Mouse (Mus musculus): Measurements from ENCODE around the gene Cdh4.

Gene Cdh4

GRCm38 (mm10) chr2:179541096-179541495 is 98.9 kb downstream of the Cdh4 start:
- no peak for DNase-seq

DNA sequence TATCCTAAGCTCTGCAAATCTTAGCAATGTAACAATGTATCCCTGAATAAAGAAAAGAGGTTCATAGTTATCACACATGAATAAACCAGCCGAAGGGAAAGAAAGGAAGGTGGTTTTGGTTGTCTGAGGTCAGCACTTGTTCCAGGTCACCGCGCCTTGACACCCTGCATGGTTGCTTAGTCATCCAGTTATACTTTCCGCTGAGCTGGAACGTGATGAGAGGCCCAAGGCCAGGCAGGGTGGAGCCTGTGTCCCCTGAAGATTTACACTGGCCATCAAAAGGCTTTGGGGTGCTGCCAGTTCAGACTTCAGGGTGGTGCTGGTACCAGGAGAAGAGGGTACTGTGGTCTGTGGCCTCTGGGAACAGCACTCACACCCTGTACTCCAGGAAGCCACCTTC is 105.4 kb downstream of the Cdh4 start:
- DNase-seq: no peak

- no peak for DNase-seq
These were observed 113.7 kb downstream of the Cdh4 start for GRCm38 (mm10) chr2:179555928-179556327.

GRCm38 (mm10) chr2:179562350-179562749 is 120.1 kb downstream of the Cdh4 start:
- DNase-seq: no peak

DNA sequence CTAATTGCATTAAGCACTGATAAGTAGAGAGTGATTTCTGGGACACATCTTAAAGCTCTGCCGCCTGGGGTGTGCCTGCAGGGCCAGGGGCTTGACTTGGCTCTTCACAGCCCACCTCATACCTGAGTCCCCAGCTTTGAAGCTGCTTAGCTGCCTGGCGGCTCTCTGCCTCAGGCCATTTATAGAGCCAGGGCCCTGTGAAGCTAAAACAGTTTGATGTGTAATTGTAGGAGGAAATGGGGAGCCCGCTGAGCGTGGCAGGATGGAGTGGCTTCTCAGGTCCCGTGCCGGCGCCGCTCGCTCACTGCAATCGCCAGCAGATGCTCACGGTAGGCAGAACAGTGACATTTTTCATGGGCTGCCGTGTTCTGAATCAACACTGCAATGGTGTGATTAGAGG is 123.4 kb downstream of the Cdh4 start:
- DNase-seq: no peak

DNA sequence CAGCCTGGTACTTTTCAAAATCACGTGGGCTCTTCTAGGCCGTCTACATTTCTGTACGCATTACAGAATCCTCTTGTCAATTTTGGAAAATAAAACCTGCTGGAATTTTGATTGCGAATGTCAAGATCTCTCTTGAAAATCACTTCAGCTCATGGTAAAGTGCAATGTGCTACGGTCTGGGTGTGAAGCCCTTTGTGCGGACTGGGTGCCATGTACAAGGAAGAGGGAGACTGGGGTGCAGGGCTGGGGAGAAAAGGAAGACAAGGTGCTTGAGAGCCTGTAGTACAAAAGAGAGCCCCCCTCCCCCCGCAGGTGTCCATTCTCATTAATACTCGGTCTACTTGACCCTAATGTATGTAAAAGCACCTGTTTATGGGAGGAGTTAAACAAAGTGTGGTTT is 125.7 kb downstream of the Cdh4 start:
- no peak for DNase-seq

- no peak for DNase-seq
These were observed 126.9 kb downstream of the Cdh4 start for GRCm38 (mm10) chr2:179569171-179569570.

GRCm38 (mm10) chr2:179571175-179571769 is 129.0 kb downstream of the Cdh4 start:
- no peak for DNase-seq

- no peak for DNase-seq
These were observed 131.1 kb downstream of the Cdh4 start for GRCm38 (mm10) chr2:179573331-179573730.

DNA sequence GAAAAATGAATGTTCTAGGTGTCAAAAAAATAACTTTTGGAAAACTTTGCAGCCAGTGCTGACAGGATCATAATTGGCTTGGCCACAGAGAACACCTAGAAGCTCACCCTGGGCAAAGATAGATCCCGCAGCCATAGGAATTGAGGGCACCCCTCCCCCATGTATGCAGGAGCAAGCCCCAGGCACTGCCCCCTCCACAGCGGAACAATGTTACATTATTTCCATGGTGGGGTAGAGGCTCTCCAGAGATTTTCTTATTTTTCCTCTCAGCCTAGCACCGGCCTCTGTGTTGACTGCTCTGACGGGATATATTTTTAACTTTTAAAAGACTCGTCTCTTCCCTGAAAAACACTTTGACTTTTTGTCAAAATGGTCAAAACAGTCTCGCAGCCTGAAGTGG is 131.6 kb downstream of the Cdh4 start:
- no peak for DNase-seq

- DNase-seq: no peak
These were observed 133.4 kb downstream of the Cdh4 start for GRCm38 (mm10) chr2:179575585-179575984.

DNA sequence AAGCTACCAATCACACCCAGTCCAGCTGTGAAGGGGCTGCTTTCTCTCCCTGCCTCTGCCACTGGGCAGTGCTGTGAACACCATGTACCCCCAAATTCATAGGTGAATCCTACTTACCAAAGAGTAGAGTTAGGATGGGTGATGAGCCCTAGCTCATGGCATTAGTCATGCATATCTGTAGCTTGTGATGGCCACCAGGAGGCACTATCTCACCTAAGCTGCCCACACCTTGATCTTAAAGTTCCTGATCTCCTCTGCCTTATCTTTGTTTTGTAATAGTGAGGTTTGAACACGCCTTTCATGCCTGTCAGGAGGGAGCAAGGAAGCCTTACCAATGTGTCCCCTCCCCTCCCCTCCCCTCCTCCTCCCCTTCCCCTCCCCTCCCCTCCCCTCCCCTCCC is 134.0 kb downstream of the Cdh4 start:
- DNase-seq: peak; percentile 23

DNA sequence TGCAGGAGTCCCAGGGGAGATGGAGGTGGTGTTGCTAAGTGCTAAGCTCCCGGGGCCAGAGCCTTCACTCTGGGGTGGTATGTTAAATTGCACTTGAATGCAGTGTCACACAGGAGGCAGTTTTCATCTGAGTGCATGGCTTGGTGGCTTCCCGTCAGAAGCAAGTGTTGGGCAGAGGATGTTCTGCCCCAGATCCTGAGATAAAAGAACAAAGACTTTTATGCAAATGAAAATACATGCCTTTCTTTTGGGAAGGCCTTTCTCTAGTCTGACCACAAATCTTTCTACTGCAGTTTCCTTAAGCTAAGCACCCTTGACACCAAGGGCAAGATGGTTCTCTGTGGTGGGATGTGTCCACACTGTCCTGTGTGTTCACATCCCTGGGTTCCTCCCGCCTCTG is 136.1 kb downstream of the Cdh4 start:
- DNase-seq: no peak

- DNase-seq: no peak
These were observed 136.6 kb downstream of the Cdh4 start for GRCm38 (mm10) chr2:179578842-179579241.

DNA sequence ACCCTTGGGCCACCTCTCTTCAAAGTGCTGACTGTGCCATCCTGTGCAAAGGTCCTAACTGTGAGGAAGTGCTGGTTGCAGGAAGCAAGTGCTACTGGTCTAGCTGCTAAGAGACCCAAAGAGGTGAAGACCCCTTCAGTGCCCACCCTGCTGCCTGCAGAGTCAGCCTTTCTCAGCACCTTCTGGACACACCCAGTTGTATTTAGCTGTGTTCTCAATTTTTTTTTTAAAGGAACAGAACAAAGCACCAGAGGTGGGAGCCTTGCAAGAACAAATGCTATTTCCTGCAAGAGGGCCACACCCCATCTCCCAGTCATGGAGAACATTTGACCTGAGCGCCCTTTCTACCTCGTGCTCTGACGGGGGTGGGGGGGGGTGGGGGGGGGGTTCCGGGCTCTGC is 138.2 kb downstream of the Cdh4 start:
- DNase-seq: no peak

DNA sequence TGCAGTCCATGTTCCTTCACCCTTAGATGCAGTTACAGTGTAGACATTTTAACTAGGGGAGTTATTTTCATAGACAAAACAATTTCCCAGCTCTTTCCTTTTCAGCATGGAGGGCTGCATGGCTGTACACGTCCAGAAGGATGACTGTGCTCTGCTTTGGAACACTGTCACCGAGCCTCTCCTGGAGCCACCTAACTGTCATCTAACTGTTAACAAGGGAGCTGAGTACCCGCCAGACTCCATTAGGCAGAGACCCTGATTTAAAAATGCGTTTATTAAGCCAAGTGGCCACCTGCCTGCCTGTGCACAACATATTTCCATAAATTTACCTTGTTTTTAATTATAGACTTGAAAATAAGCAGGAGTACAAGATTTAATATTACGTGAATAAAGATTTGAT is 138.8 kb downstream of the Cdh4 start:
- DNase-seq: no peak

DNA sequence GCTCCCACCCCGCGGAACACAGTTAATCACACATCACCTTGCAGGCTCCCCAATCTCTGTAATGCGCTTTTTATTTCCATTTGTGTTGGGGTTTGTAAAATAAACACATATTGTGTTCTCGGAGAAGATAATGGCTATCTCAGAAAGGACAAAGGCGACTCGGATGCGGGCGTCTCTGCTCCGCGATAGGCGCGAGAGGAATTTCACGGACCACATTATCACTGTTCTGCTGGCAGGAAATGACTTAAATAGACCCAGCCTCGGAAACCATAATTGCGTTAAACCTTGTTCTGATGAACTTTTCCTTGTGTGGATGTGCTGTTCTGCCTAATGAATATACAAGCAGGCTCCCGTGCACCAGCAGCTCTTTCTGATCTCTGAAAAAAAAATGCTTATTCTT is 140.7 kb downstream of the Cdh4 start:
- DNase-seq: no peak

- DNase-seq: no peak
These were observed 142.4 kb downstream of the Cdh4 start for GRCm38 (mm10) chr2:179584672-179585071.

DNA sequence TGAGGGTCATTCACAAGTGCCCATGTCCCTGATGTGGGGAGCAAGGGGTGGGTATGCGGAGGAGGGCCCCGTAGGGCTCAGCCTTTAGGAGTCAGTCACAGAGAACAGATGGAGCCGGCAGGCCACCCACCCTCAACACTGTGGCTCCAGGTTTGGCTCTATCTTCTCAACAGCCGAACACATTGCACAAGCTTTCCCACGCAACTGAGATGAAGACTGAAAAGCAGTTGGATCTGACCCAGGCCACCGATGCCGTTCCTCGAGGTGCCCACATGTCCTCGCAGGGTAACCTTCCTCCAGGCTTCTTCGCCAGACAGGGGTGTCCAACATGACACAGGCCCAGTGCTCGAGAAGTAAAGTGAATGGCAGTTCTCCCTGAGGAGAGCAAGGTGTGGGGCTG is 144.2 kb downstream of the Cdh4 start:
- no peak for DNase-seq

GRCm38 (mm10) chr2:179587069-179587468 is 144.8 kb downstream of the Cdh4 start:
- DNase-seq: no peak

- DNase-seq: peak; percentile 35
These were observed 149.4 kb downstream of the Cdh4 start for GRCm38 (mm10) chr2:179591661-179592060.

DNA sequence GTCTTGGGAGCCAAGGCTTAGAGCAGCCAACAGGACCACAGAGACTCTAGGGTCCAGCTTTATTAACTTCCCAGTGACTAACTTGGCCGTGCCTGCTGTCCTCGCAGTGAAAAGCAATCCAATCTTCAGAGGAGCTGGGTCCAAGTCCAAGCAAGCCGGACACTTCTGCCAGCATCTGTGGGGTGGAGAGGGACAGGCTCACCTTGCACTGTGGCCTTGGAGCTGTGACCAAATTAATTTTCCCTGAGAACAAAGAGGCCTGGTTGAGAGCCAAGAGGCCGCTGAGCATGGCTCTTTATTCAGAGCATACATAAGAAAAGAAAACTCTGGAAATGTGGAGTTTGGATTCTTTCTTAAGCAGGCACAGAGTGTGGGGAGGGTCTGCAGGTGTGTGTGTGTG is 152.8 kb downstream of the Cdh4 start:
- DNase-seq: no peak

DNA sequence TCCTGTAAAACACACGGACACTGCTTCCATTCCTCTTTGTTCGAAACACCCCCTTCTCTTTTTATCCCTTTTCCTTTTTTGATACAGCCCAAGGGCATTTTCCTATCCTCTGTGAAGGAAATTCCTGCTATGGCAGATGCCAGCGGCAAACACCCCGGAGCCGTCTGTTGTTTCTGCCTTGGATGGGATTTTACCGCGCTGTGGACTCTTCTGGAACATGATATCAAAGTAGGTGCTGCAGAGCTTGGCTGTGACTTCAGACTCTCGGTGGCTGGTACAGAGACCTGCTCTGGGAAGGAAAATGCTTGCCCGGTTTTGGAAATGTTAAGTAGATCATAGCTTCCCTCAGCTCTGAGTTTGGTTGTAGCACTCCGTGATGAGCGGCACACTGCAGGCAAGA is 156.7 kb downstream of the Cdh4 start:
- no peak for DNase-seq

DNA sequence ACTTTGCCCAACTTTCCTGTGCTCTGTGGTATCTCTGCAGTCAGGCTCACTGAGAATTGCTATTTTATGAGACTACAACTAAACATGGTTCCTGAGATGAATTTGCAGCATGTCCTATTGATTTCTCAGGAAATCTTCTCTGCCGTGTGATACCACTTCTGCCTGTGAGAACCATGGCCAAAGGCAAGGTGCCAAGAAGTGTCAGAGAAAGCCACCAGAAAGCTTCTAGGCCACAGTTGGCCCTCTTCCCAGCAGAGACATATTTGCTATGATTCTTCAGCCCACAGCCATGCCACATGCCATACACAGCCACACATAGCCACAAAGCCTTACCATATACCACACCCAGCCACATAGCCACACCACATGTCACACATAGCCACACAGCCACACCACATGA is 157.7 kb downstream of the Cdh4 start:
- DNase-seq: peak; percentile 20

- DNase-seq: no peak
These were observed 158.1 kb downstream of the Cdh4 start for GRCm38 (mm10) chr2:179600347-179600746.

DNA sequence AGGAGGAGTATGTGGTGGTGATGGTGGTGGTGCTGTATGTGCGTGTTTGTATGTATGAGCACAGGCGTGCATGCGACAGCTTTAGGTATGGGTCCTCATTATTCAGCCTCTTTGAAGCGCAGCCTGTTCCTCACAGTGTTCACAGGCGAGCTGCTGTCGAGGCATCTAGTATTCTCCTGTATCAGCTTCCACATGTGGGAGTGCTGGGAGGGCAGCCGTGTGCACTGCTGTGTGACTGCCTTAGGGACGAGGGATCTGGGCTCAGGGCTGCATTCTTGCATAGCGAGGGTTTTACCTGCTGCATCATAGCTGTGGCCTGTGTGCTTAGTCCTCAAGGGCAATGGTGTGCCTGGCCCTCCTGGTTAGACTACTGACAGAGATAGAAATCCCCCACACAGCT is 158.9 kb downstream of the Cdh4 start:
- DNase-seq: no peak

Data from cerebellum, adult 8-10 months (tissue).